Mouse (Mus musculus) hindbrain, embryonic 14.5 days (tissue): ENCODE measurements around the gene Rbms2. TPM values are rescaled to one million over a fixed set of nuclear protein-coding genes. Genes with fewer than 3 reads are reported as not detected.
A peak's percentile ranks its signal among the peaks of the same experiment; 100 is the strongest.

Experiments used
- ATAC-seq: fragments of 200-750 bp; cut with Nextera tagmentation; 2 replicates; pipeline ENCODE4 v1.8.0; 2017; ENCODE audit warnings: moderate number of reproducible peaks, mild to moderate bottlenecking, moderate TSS enrichment, moderate library complexity; ENCODE audit not compliant: low FRiP score
- DNase-seq: peaks from one replicate; pipeline ENCODE4 v3.0.0-alpha.2; 2015; ENCODE audit warnings: low spot score
- H3K27ac ChIP-seq: fragments of 300-500 bp; sonication (generic); 2 replicates; pipeline ENCODE4 v1.5.1; 2014; ENCODE audit warnings: mild to moderate bottlenecking, moderate library complexity
- H3K27me3 ChIP-seq: fragments of 300-500 bp; sonication (generic); 2 replicates; pipeline ENCODE4 v1.6.1; 2014; ENCODE audit warnings: mild to moderate bottlenecking, low read length, mixed read lengths; ENCODE audit not compliant: control insufficient read depth, insufficient read depth
- H3K36me3 ChIP-seq: fragments of 300-500 bp; sonication (generic); replicated peaks from 2 replicates; pipeline ENCODE4 v1.6.1; 2014; ENCODE audit not compliant: control insufficient read depth, insufficient read depth
- H3K4me1 ChIP-seq: fragments of 300-500 bp; sonication (generic); replicated peaks from 2 replicates; pipeline ENCODE4 v1.6.1; 2014; ENCODE audit warnings: antibody characterized with exemption, low read length, mixed read lengths; ENCODE audit not compliant: control insufficient read depth, insufficient read depth
- H3K4me2 ChIP-seq: fragments of 300-500 bp; sonication (generic); replicated peaks from 2 replicates; pipeline ENCODE4 v1.6.1; 2014; ENCODE audit warnings: mild to moderate bottlenecking, moderate library complexity
- H3K4me3 ChIP-seq: fragments of 300-500 bp; sonication (generic); replicated peaks from 2 replicates; pipeline ENCODE4 v1.5.1; 2014; ENCODE audit warnings: mild to moderate bottlenecking, low read length
- H3K9ac ChIP-seq: fragments of 300-500 bp; sonication (generic); 2 replicates; pipeline ENCODE4 v1.6.1; 2014
- H3K9me3 ChIP-seq: fragments of 300-500 bp; sonication (generic); 2 replicates; pipeline ENCODE4 v1.6.1; 2016; ENCODE audit warnings: low read length; ENCODE audit not compliant: control insufficient read depth
- WGBS: fragments of 180-500 bp; shearing (Covaris S2); extraction: QIAGEN DNeasy Blood & Tissue Kit; methylation state at CpG from one replicate; pipeline ENCODE4 v1.1.7; 2014; 5-methylcytosine and 5-hydroxymethylcytosine counted together
- microRNA counts: library from miRNA; unstranded; fragments of <30 nt; microRNA quantifications from one replicate; lab custom pipeline; 2016
- microRNA-seq: library from miRNA; unstranded; fragments of <30 nt; microRNA quantifications from one replicate; pipeline ENCODE4, GENCODE M21; 2016
- polyA plus RNA-seq: library from polyadenylated mRNA; unstranded; fragments of >200 nt; fragmentation: Nextera tagmentation; extraction: Ambion mirVana; gene quantifications from 2 replicates; pipeline ENCODE4 v1.2.1, GENCODE M21; 2014

The Rbms2 gene
- polyA plus RNA-seq, 1 experiment from 2014 or later, result 8.2 TPM

- peaks cover 15% of the 10 kb centered on the region for H3K4me1 ChIP-seq
- peak overlapping the region; percentile 63 for H3K9ac ChIP-seq
- peaks cover 36% of the 10 kb centered on the region for H3K36me3 ChIP-seq
- 64% methylated on average over 6 of the region's 6 CpGs for WGBS
- no peaks in the 10 kb centered on the region for H3K27me3 ChIP-seq
- H3K4me2 ChIP-seq, result peak overlapping the region; percentile 64
- H3K4me3 ChIP-seq, result peak overlapping the region; percentile 85
- H3K27ac ChIP-seq, result peak overlapping the region; percentile 81; the same call in 1 of the 2 replicates
- ATAC-seq, result no peak
- H3K9me3 ChIP-seq, result no peaks in the 10 kb centered on the region
- DNase-seq, result no peak
These were observed 98.2 kb downstream of the Rbms2 start for GRCm38 (mm10) chr10:128081807-128082476.

MicroRNAs within 50 kb of the gene (microRNA counts, 519-probe panel; counts per million panel counts)
- microRNA mmu-miR-677 (lab: Ali Mortazavi, UCI), result not detected

Small RNA genes lying within 50 kb of the gene (microRNA-seq; reads per million reads assigned to microRNA genes)
- 21.6 reads per million, percentile 36 among the genes with 10 or more reads in this experiment for gene Mir677

Other genes starting within 250 kb of the Rbms2 start
- not detected in 2 replicates for gene Hsd17b6, start 172.7 kb downstream of the Rbms2 start, polyA plus RNA-seq
- gene Prim1, start 165.1 kb downstream of the Rbms2 start, polyA plus RNA-seq, result 36.9 and 39.3 TPM in 2 replicates
- gene Naca, start 144.7 kb downstream of the Rbms2 start, polyA plus RNA-seq, result 558 and 592 TPM in 2 replicates
- gene Ptges3, start 121.3 kb downstream of the Rbms2 start, polyA plus RNA-seq, result 393 and 410 TPM in 2 replicates
- 2,242 and 2,471 TPM in 2 replicates for gene Atp5b, start 97.0 kb downstream of the Rbms2 start, polyA plus RNA-seq
- gene Baz2a, start 88.7 kb downstream of the Rbms2 start, polyA plus RNA-seq, result 17.7 and 19.0 TPM in 2 replicates
- gene Gls2, start 14.2 kb upstream of the Rbms2 start, polyA plus RNA-seq, result 1.7 and 1.9 TPM in 2 replicates
- 22.4 and 23.2 TPM in 2 replicates for gene Spryd4, start 31.5 kb upstream of the Rbms2 start, polyA plus RNA-seq
- 0.21 TPM in 1 of 2 replicates, not detected in the other for gene Mip, start 45.5 kb upstream of the Rbms2 start, polyA plus RNA-seq
- gene Timeless, start 51.8 kb upstream of the Rbms2 start, polyA plus RNA-seq, result 15.4 and 16.7 TPM in 2 replicates
- gene Apon, start 73.8 kb upstream of the Rbms2 start, polyA plus RNA-seq, result 0.19 TPM in 1 of 2 replicates, not detected in the other
- not detected in 2 replicates for gene Apof, start 88.4 kb upstream of the Rbms2 start, polyA plus RNA-seq
- gene Stat2, start 90.3 kb upstream of the Rbms2 start, polyA plus RNA-seq, result 20.4 and 20.5 TPM in 2 replicates
- gene Il23a, start 118.5 kb upstream of the Rbms2 start, polyA plus RNA-seq, result 0.25 and 0.28 TPM in 2 replicates
- 17.7 and 19.2 TPM in 2 replicates for gene Pan2, start 123.0 kb upstream of the Rbms2 start, polyA plus RNA-seq
- 187 and 215 TPM in 2 replicates for gene Cnpy2, start 142.2 kb upstream of the Rbms2 start, polyA plus RNA-seq
- 271 and 304 TPM in 2 replicates for gene Cs, start 157.4 kb upstream of the Rbms2 start, polyA plus RNA-seq
- gene Coq10a, start 188.7 kb upstream of the Rbms2 start, polyA plus RNA-seq, result 50.8 and 54.2 TPM in 2 replicates
- 13.0 and 15.4 TPM in 2 replicates for gene Ankrd52, start 196.8 kb upstream of the Rbms2 start, polyA plus RNA-seq
- 0.22 TPM in 1 of 2 replicates, not detected in the other for gene Slc39a5, start 220.9 kb upstream of the Rbms2 start, polyA plus RNA-seq
- 134 and 140 TPM in 2 replicates for gene Nabp2, start 231.2 kb upstream of the Rbms2 start, polyA plus RNA-seq
- 70.9 and 83.7 TPM in 2 replicates for gene Rnf41, start 231.4 kb upstream of the Rbms2 start, polyA plus RNA-seq